ENCODE assay signal across 9 mouse cellular contexts in the genomic region with DNA sequence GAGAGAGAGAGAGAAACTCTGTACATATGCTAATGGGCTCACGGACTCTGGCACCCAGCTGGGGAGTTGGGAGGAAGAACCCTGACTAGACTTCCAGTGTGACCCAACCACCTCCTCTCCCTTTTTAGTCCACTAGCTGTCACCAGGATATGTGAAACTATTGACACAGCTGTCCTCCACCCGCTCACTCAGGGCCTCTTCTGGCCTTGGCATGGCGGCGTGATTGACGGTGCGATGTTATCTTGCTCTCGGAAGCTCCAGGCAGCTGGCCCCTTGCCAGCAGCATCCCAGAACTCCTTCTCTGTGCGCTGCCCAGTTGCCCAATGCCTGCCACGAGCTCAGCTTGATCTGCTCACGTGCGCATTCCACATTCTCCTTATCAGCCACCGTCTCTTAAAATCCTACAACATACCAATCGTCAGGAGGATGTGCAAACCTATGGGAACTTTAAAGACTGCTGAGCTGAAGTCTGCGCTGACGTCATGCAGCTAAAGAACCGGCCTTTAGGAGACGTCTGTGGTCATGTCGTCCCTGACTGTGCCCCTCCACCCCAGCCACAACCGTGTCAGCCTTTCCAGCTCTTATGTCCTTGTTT. TPM values are rescaled to one million over a fixed set of nuclear protein-coding genes. Genes with fewer than 3 reads are reported as not detected.
DNase-seq lines count a peak whose midpoint lies in the region; TF ChIP-seq lines count a peak whose summit lies in the region.
"Had no signal": no experiment of that assay in that cellular context is flagged by ENCODE, and none has a peak within 500 bp of the region (broad histone marks: within the 10 kb centered on the region; RNA-seq: fewer than 3 reads in every experiment).

No protein-coding gene starts in this region.

- peaks cover 18% of the 10 kb centered on the region for H3K4me1 ChIP-seq in heart, embryonic 10.5 days

- peak overlapping the region; percentile 81 for H3K27ac ChIP-seq in heart, embryonic 10.5 days
- peak overlapping the region; percentile 78 for H3K27ac ChIP-seq in gastrocnemius, adult 2 months

- DNase-seq in heart, embryonic 10.5 days (ENCODE audit: low spot score) = peak; percentile 90
- DNase-seq in heart, postnatal 36 days = no peak
- peak; percentile 80 to 89 for DNase-seq in adrenal gland, adult (ENCODE audit: inconsistent age in 2 of 2, low spot score in 1 of 2)
- DNase-seq in gastrocnemius, adult 2 months = peak; percentile 76
- DNase-seq in kidney, postnatal 4 days = peak; percentile 42 to 68
- peak; percentile 60 for DNase-seq in neural tube, embryonic 10.5 days (ENCODE audit: extremely low spot score, low spot score)
- no peak for DNase-seq in layer of hippocampus, adult 18-20 months (ENCODE audit: low spot score in 2 of 2)
- DNase-seq in natural killer cell, adult 2 months (ENCODE audit: low spot score in 2 of 2) = no peak

- H3K36me3 ChIP-seq in heart, embryonic 10.5 days = no peaks in the 10 kb centered on the region

- intact Hi-C loops in heart, postnatal 36 days (cut with DNase I) = no loop called here
- intact Hi-C loops in gastrocnemius, adult 2 months (cut with DNase I) = loop anchor here (10.0 kb wide), 1 partner anchor 255 kb away; no protein-coding TSS in a partner anchor

- 0 out of 2 replicates have a peak, but pooled peaks cover 3% of the 10 kb centered on the region for H3K9me3 ChIP-seq in heart, embryonic 10.5 days

- TF ChIP-seq CTCF in gastrocnemius, adult 2 months (IDR thresholded peaks at IDR 0.05) = no peak

- no peaks in the 10 kb centered on the region for H3K27me3 ChIP-seq in heart, embryonic 10.5 days (ENCODE audit: insufficient read depth, poor library complexity, severe bottlenecking)

- H3K4me3 ChIP-seq in heart, embryonic 10.5 days = peak overlapping the region; percentile 19; the same call in 1 of the 2 replicates
- H3K4me3 ChIP-seq in gastrocnemius, adult 2 months = no peak overlapping the region

- WGBS in heart, embryonic 10.5 days = 17% methylated on average over 19 of the region's 19 CpGs

RNA-seq across cellular contexts. Expression of gene Padi4, which starts 5.9 kb away (rescaled TPM):
- 1.9 and 2.9 TPM in 2 replicates for polyA plus RNA-seq in heart, embryonic 10.5 days (2016; fragmentation: Nextera tagmentation; extraction: Ambion mirVana)
- total RNA-seq in heart, postnatal 36 days (2021) = under 1 TPM; 0.60 to 0.86 TPM
- not detected for total RNA-seq in gastrocnemius, adult 2 months (2021)
- total RNA-seq in layer of hippocampus, adult 18-20 months (2021) = not detected

RNA-seq across cellular contexts. Expression of gene Padi3, which starts 30.5 kb away (rescaled TPM):
- polyA plus RNA-seq in heart, embryonic 10.5 days (2016; fragmentation: Nextera tagmentation; extraction: Ambion mirVana) = 0.87 and 0.96 TPM in 2 replicates
- under 1 TPM; 0.14 to 0.19 TPM for total RNA-seq in heart, postnatal 36 days (2021)
- total RNA-seq in gastrocnemius, adult 2 months (2021) = 1 to 10 TPM; 1.1 to 6.9 TPM
- not detected for total RNA-seq in layer of hippocampus, adult 18-20 months (2021)
- polyA plus RNA-seq: neural tube, embryonic 14.5 days had no signal

RNA-seq across cellular contexts. Expression of gene Padi6, which starts 37.5 kb away (rescaled TPM):
- polyA plus RNA-seq in heart, embryonic 10.5 days (2016; fragmentation: Nextera tagmentation; extraction: Ambion mirVana) = not detected in 2 replicates
- total RNA-seq in heart, postnatal 36 days (2021) = not detected
- total RNA-seq in gastrocnemius, adult 2 months (2021) = not detected
- total RNA-seq in layer of hippocampus, adult 18-20 months (2021) = under 1 TPM in 1 of 2 experiments, not detected in 1; 0.12 TPM

Comparison
In these comparisons a context has a peak if more than half of its experiments do, and no peak if none do; other contexts are left out.
1. DNase-seq: peak in heart, embryonic 10.5 days (single experiment), adrenal gland, adult (2 of 2), gastrocnemius, adult 2 months (single experiment), kidney, postnatal 4 days (2 of 2) and neural tube, embryonic 10.5 days (single experiment); none in heart, postnatal 36 days (0 of 2), layer of hippocampus, adult 18-20 months (0 of 2) and natural killer cell, adult 2 months (0 of 2).